Mouse (Mus musculus): ENCODE results near the gene Grasp.

Grasp gene

DNA sequence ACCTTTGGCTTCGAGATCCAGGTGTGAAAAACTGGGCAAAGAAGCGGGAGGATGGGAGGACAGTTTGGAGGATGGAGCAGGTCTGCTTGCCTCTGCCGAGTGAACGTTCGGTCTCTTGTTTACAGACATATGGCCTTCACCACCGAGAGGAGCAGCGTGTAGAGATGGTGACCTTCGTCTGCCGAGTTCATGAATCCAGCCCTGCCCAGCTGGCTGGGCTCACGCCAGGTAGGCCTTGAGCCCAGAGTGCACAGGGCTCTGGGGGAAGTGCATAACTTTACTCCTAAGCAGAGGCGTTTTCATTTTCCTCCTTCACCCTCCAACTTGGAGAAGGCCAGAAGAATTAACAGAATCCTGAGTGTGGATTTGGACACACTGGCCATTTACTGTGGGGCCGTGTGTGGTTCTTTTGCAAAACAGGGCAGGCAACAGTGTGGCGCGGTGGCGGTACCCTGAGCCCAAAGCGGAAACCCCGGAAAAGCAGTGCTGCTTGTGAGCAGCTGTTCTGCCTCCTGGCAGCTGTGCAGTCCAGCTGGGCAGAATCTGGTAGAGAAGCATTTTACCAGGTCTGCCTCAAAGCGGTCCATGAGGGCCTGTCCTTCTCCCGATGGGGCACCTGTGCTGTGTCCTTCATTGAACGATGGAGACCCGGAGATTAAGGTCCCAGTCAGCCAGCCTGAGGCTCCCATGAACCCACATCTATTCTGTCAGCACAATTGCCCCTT is 5.0 kb downstream of the Grasp start:
- DNase-seq (ENCODE audit: low spot score): peak; percentile 77

DNA sequence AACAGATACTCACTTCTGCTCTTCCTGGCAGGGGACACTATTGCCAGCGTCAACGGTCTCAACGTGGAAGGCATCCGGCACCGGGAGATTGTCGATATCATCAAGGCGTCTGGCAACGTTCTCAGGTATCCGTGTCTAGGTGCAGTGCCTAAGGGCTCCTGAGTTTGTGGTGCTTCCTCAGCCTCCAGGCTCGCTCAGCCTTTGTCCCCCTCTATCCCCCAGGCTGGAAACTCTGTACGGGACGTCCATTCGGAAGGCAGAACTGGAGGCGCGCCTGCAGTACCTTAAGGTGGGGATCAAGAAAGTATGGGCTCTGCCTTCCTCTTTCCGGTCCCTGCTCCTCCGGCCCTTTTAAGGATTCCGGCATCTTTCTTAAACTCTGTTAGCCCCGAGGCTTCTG is 6.5 kb downstream of the Grasp start:
- DNase-seq (ENCODE audit: low spot score): no peak

DNA sequence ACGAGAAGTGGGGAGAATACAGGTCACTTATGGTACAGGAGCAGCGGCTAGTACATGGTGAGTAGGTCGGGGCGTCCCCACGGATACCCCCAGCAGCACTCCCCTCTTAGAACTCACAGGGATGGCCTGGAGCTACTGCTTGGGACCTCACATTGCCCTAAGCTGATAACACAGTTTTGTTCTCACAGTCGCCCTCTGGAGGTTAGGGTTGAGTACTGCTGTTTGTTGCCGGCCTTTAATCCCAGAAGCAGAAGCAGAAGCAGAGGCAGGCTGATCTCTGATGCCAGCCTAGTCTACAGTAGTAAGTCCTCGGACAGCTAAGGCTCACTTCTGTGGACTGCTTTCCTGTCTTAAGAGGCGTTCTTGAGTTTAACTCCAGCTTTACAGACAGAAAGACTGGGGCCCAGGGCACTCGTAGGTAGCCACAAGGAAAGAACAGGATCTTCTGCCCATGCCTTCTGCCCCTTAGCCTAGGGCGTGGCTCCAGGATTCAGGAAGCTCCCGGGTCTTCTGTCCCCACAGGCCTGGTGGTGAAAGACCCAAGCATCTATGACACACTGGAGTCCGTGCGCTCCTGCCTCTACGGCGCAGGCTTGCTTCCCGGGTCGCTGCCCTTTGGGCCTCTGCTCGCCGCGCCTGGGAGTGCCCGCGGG is 7.1 kb downstream of the Grasp start:
- no peak for DNase-seq (ENCODE audit: low spot score)

DNA sequence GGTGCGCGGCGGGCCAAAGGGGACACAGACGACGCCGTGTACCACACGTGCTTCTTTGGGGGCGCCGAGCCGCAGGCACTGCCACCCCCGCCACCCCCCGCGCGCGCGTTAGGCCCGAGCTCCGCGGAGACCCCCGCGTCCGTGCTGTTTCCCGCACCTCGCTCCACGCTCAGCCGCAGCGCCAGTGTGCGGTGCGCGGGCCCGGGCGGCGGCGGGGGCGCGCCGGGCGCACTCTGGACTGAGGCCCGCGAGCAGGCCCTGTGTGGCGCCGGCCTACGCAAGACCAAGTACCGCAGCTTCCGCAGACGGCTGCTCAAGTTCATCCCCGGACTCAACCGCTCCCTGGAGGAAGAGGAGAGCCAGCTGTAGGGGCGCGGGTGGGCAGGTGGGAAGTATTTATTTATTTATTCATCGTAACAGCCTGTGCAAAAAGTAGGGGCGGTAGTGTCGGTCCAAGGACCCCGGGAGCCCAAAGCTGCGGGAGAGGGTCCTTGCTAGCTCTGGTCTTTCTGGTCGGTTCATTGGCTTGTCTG is 7.7 kb downstream of the Grasp start:
- DNase-seq (ENCODE audit: low spot score): no peak

DNA sequence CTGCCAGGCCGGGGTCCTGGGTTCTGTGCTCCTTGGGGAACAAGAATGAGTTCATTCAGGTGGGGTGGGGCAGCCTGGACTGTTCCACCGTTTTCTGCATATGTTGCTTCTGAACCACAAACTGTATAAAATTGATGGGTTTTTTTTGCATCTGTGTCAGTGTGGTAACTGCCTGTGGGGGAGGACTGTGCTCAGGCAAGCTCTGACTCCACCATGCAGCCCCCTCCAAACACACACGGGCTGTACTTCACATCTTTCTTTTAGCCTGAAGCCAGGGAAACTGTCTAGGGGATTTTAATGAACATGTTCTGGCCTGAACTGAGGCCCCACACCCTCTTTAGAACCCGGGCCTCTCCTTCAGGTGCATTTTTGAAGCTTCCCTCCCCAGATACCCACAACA is 8.6 kb downstream of the Grasp start:
- DNase-seq (ENCODE audit: low spot score): no peak

DNA sequence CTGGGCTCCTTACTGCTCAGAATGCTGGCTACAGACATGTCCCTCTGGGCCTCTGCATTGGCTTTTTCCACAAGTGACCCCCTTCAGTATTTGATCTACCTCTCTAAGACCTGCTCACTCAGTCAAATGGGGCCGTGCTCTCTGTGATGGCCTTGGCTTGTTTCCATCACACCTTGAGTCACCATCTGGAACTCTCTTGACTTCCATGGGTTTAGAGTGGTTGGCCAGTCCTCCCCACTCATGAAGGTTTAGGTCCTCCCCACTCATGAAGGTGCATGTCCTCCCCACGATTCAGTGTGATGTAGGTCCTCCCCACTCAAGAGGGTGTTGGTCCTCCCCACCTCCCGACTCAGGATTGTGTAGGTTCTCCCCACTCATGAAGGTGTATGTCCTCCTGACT is 9.2 kb downstream of the Grasp start:
- no peak for DNase-seq (ENCODE audit: low spot score)

DNA sequence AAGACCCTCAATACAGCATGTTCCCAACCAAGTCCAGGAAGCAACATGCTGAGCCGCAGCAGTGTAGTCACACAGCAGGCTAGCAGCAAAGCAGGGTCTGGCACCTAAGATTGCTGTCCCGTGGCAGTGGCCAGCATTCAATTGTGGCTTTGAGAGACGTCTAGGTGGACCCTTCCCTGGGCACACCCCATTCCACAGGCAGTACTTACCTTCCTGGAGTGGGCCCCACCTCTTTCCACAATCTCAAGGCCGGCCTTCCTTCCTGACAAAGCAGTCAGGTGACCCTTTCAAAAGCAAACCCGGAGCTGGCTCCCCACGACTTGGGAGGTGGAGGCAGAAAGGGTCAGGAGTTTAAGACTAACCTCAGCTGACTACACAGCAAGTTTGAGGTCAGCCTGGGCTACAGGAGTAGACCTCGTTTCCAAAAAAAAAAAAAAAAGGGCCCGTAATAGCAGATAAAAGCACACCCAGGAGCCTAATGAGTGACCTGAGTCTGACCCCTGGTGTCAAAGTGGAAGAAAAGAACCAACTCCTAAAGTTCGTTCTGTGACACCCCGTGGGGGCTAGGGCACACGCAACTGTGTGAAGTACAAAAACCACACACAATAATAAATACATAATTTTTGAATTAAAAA is 9.8 kb downstream of the Grasp start:
- no peak for DNase-seq (ENCODE audit: low spot score)

DNA sequence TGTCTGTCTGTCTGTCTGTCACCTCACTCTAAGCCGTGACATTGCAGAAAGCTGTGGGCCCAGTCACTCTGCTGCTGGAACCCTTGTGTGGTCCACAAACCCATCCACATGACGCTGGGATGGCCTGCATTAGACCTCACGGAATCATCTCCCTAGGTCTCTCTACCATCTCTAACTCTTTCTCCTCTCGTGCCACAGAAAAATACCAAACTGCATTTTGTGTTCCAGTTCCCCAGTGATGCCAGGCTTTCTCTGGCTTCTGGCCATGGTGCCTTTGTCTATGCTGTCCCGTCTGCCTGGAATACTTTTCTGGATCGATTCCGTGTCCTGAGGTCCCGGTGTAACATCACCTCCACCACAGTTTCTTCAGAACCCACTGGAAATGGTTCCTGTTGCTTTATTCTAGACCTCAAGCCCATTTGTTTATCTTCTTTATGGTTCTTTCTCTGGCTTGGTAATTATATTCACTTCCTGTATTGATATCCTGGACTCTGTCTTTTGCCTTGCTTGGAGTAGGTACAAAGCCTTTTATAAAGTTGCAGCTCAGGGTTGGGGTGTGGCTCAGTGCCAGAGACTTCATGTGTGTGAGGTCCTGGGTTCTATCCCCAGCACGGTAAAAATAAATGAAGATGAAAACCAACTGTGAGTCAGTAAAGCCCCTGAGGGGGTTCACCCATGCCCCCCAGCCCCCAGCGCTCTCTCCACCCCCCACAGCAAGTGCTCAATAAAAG is 10.8 kb downstream of the Grasp start:
- no peak for DNase-seq (ENCODE audit: low spot score)

DNA sequence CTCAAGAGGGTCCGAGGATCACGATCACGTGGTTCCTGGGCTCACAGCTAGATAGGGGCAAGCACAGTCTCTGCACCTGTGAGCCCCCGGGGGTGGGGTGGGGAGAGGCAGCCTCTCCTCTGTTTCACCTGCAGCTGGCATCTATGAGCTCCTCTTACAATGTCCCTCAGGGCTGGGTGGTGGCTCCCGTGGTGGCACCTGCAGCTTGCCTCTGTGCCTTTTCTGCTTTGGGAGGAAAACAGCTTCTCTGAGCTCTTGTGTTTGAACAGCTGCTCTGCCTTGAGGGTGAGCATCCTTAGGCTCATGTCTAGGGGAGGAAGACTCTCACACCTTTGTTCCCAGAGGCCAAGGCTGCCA is 11.3 kb downstream of the Grasp start:
- DNase-seq (ENCODE audit: low spot score): no peak

DNA sequence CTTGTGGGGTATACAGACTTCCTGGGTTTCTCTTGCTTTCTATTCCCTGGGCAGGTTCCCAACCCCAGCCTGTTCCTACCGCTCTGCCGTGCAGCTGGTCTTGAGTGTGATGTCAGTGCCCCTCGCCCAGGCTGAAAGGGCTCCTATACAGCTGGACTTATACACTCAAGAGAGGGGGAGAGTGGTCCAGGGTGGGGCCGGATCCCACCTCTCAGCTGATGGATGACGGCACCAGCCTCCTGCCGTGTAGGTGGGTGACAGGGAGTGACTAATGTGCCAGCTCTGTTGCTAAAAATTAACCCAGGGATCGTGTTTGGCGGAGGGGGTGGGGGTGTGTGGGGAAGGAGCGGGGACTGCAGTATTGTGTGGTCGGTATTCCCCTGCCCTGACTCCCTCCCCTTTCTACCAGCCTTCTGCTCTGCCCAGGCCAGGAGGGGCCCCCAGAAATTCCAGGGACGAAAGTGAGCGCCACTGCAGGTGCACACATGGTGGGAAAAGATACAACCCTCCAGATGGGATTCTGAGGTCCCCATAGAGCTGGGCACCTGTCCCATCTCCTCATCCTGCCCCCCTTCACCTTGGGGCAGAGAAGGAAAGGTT is 11.8 kb downstream of the Grasp start:
- DNase-seq (ENCODE audit: low spot score): no peak

DNA sequence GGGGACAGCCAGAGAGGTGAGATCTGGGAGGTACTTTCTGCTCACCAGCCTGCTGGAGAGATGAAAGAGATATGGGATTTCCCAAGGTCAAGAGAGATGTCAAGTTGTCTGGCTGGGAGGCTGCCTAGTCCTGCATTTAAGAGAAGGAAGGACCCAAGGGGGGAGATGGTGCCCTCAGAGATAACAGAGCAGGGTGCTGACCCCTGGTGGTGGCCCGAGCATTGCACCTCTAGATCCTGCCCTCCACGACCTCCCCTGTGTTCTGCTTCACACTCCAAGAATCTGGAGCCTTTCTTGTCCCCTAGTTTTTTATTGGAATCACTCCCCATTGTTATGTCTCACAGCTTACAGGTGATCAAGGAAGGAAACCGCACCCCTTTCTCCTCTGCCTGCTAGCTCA is 12.9 kb downstream of the Grasp start:
- DNase-seq (ENCODE audit: low spot score): peak; percentile 88

DNA sequence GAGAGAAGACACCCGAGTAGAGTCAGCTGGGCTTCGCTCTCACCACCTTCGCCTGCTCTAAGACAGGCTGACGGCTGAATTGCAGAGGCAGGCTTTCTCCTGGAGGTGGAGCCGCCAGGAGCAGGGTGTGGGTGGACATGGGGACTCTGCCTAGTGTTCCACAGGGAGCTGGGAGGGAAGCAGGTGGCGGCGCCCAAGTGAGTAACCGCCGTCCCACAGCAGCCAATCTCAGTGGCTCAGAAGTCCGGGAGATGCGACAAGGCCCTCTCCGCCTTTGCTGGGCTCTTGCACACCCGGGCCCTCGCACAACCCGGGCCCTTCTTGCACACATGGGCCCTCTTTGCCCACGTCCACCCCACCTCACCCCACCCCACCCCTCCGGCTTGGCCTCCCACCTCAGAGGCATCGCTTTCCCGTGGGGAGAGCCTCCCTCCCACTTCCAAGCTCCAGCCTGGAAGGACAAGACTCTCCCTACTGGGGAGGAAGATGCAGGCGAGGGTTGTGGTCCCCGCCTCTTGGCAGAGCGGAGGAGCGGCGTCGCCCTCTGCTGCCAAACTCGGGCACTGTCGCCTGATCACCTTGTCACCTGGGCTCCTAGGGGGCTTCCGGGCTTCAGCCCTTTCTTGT is 15.0 kb downstream of the Grasp start:
- DNase-seq (ENCODE audit: low spot score): peak; percentile 81

DNA sequence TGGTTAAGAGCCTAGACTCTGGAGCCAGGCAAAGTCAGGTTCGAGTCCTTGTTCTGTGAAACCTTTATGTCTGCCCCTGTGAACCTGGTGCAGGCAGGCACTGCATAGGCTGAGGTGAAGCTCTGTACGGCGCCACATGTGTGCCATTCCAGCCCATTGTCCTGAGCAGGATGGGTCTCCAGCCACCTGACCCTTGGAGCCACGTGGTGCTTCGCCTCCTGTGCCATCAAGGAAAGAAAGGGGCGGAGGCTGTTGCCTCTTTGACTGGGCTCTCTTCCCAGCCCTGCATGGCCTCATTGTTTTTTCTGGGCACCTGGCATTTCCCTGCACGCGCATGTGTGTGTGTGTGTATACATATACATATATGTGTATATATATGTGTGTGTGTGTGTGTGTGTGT is 15.8 kb downstream of the Grasp start:
- DNase-seq (ENCODE audit: low spot score): no peak

DNA sequence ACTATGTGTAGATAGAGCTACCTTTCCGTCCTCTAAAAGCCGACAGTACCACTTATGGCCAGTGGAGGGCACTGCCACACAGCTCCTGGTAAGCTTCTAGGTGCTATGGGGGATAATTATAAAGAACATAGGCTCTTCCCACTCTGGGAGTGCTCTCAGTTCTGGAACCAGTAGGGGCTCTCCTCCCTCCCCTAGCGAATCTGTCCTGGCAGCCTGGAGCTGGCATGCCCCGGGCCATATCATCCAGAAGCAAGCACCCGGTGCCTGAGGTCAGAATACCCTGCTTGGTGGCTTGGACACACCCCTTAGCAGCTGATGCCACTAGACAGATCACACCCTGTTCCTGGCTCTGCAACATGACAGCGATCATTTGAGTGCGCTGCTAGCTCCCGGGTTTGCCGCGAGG is 16.8 kb downstream of the Grasp start:
- DNase-seq (ENCODE audit: low spot score): peak; percentile 90

DNA sequence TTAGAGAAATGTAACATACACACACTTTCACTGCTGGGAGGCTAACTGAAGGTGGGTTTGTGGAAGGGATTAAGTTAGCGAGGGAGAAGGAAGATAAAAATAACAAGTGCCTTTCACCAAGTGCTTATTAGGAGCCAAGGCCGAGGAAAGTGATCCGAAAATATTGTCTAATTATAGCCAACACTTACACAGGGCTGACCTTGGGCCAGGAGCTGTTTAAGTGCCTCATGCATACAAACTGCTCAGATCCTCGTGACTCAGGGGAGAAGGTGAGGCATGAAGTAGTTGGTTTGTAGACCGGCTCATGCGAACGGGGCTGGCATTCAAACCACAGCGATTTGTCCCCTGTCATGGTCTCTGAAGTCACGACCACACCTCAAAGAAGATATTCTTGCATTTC is 17.2 kb downstream of the Grasp start:
- DNase-seq (ENCODE audit: low spot score): no peak

DNA sequence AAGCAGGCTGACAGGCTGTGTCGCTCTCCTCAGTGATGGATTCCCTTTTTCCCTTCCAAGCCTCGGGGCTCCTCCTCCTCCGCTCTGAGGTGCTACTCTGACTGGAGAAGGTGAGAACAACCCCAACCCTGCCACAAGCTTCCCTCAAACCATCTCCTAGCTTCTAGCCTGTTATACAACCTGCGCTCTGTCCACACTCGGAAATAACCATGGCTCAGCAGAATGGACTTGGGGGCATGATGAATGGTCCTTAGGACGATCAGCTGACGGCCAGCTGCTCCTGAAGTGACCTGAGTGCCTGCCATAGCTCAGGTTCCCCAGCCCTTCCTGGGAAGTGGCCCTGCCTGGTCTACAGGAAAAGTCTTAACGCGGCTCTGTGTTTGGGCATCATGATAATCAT is 17.9 kb downstream of the Grasp start:
- DNase-seq (ENCODE audit: low spot score): no peak

DNA sequence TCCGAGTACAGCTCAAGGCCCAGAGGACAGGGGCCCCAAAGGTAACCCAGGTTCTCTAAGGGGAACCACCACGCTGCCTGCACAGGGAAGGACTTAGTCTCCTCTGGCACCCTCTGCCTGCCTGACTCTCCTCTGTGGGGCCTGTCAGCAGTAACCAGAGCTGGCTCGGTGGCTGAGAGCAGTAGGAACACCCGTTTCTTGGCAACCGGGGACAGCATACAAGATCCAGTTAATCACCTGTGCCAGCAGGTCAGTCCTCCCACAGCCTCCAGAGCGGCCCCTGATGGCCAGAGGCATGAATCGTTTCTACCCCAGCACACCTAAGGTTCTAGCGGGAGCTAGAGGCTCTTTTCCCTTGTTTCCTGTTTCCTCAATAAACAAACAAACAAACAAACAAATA is 18.7 kb downstream of the Grasp start:
- DNase-seq (ENCODE audit: low spot score): peak; percentile 77

DNA sequence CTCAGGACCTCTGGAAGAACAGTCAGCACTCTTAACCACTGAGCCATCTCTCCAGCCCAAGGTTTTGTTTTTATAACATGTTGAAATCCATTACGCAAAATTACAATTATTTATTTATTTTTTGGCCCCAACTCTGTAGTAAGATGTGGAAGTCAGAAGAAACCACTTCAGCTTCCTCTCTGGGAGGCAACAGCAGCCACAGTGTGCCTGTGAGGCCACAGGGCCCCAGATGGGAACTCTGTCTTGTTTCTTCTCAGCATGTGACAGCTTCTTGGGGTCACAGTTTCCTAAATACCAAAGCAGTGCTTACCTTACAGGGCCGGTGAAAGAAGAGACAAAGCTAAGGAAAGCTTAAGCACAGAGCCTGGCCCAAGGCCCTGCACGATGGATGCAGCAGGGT is 20.0 kb downstream of the Grasp start:
- DNase-seq (ENCODE audit: low spot score): no peak

DNA sequence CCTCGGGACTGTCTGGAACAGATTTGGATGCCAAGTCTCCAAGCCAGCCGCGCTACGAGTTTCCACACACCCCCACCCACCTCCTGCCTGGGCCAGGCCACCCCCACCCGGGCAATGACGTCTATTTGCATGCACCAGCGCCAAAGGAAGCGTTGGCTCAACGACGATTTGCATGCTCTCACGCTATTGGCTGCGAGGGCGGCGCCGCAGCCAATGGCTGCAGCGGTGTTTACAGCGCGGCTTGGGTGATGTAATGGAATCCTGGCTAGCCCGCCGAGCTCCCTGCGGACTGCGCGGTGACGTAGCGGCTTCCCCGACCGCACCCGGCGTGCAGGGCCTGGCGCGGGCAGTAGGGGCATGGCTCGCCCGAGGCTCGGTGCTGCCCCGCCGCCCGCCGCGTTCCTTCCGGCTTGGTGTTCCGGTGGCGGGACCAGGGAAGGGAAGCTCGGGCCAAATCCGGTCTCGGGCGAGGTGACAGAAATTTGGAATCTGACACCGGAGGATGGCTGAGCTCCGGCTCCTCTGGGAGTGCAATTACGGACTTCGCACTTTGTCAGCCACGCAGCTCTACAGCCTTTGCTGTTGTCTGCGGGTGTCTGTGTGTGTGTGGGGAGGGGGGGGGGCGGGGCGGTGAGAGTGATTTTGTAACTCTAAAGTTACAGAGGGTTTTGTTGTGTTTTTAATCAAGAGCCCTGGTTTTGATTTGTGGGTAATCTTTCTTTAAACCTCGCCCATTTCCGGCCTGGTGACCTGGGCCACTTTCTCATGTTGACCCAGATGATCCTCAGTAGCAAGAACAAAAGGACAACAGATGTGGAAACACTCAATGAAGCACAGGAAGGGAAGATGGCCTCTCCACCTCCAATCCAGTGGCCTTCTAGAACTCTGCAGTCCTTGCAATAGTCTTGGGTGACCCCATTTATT is 22.5 kb downstream of the Grasp start:
- peak; percentile 93 for DNase-seq (ENCODE audit: low spot score)

DNA sequence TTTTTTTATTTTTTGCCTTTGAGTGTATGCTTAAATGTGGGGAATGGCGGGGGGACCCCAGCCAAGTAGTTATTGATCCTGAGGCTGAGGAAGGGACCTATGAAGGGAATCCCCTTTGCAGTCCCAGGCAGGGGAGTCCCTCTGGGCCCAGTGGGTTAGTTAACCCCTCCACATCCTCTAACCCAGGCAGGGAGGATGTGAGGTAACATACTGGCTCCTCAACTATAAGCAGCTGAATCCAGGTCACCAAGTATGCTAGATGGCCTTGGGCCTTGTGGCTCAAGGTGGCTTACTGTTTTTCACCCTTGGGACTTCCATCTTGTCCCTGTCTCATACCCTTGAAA is 23.1 kb downstream of the Grasp start:
- no peak for DNase-seq (ENCODE audit: low spot score)
